Mouse (Mus musculus): ENCODE data around the gene Phldb2.

Gene Phldb2

DNA sequence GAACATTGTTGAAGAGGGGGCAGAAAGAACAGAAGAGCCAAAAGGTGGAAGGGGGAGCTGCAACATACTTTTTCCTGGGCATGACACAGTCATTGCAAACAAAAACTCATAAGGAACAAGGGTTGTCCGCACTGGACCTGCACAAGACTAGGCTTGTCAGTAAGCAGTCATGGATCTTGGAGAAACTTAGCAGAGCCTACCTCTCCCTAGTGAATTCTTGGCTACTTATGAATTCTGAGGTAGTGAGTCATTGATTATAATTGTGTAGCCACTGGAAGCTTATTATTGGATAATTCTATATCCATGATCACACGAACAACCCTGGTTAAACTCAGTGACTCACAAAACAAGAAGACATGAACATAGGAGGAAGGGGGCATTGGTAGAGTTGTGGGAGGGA lies 7.1 kb downstream of the Phldb2 start:
- no peak for DNase-seq (ENCODE audit: low spot score)

GRCm38 (mm10) chr16:45945649-45946048 lies 7.7 kb downstream of the Phldb2 start:
- DNase-seq (ENCODE audit: low spot score): no peak

- DNase-seq (ENCODE audit: low spot score): peak; percentile 50
Measured at GRCm38 (mm10) chr16:45945174-45945631, 8.2 kb downstream of the Phldb2 start.

DNA sequence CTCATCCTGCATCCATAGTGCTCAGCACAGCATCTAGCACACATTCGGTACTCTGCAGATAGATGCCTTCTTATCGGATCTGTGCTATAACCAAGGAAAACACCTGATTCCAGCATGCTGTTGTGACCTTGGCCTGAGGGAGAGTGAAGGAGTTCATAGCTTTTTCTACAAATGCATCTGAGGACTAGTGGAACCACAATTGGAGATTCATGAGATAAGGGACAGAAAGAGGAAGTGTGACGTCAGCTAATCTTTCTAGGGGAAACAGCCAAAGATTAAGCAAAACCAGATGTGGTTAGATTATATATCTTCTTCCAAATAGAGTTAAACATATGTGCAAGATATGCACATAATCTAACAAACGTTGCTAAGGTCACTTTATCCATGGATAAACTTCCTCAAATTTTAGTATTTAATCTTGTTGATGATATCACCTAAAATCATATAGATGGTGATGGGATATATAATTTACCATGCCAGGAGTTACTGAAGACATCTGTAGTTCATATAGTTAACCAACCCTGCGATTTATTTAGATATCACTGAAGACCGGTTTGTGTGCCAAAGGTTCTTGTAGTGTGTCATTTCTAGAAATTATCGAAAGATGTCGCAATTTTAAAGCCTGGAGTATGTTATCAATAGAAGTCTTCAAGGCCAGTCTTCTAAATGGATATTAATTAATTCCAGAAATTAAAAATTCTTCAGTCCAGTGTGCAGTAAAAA lies 11.1 kb downstream of the Phldb2 start:
- no peak for DNase-seq (ENCODE audit: low spot score)

DNA sequence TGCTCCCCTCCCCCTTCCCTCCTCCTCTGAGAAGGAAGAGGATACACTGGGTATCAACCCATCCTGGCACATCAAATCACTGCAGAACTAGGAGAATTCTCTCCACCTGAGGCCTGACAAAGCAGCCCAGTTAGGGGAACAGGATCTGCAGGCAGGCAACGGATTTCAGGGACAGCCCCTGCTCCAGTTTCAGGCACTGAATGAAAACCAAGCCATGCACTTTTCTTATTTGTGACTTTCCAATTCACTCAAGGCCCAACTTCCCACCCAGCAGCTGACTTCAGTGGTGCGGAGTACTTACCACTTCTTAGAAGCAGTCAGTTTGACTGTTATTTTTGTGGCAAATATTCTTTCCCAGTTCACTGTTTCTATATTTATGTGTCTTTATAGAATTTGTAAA lies 12.7 kb downstream of the Phldb2 start:
- no peak for DNase-seq (ENCODE audit: low spot score)

- no peak for DNase-seq (ENCODE audit: low spot score)
Measured at GRCm38 (mm10) chr16:45939436-45939835, 14.0 kb downstream of the Phldb2 start.

DNA sequence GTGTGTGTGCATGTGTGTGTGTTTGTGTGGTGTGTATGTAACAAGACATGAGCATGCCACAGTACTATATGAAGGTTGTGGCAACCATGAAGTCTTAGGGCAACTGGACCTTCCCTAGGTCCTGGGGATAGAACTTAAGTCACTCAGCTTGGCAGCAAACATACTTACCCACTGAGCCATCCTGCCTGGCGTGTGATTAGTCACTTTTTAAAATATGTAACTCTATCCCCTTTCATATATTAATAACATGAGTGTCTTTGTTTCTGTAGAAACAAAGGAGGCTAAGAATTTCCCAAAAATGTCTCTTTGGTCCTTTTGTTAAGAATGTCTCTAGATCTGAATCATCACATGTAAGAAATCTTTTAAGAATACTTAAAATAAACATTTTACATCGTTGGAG lies 16.0 kb downstream of the Phldb2 start:
- DNase-seq (ENCODE audit: low spot score): no peak

DNA sequence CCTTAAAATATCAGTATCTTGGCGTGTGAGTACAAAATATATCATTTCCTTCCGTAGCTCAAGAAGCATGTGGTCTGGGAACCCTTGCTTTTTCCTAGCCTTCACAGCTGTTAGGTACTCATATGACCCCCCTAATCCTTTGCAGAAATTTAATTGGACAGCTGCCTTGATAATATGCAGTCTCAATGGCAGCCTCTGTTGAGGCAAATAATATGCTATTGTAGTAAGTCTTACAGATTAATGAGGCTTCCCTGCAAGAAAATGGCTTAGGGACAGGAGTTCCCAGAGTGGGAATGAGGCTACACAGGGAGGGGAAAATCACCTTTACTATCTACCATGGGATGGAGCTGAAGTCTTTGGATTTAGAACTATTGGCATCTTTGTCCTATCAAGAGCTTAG lies 16.9 kb downstream of the Phldb2 start:
- no peak for DNase-seq (ENCODE audit: low spot score)

GRCm38 (mm10) chr16:45935956-45936483 lies 17.4 kb downstream of the Phldb2 start:
- no peak for DNase-seq (ENCODE audit: low spot score)

- no peak for DNase-seq (ENCODE audit: low spot score)
Measured at GRCm38 (mm10) chr16:45934721-45935407, 18.5 kb downstream of the Phldb2 start.

- DNase-seq (ENCODE audit: low spot score): no peak
Measured at GRCm38 (mm10) chr16:45930308-45930707, 23.1 kb downstream of the Phldb2 start.

DNA sequence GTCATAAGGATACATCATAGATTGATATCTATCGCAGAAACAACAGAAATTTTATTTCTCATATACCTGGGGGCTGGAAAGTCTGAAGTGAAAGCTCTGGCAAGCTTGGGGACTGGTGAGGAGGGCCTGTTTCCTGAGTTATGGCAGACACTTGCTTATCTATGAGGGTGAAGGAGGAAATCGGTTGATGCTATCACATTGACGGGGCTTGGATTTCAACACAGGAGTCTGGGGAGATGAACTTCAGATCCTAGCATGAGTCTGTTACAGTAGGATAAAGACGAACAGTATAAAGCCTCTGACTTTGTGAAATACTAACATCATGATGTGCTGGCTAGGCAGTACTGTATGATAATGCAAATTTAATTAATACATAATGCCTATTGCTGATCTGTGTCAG lies 25.3 kb downstream of the Phldb2 start:
- DNase-seq (ENCODE audit: low spot score): no peak

GRCm38 (mm10) chr16:45927601-45928000 lies 25.8 kb downstream of the Phldb2 start:
- DNase-seq (ENCODE audit: low spot score): peak; percentile 63

DNA sequence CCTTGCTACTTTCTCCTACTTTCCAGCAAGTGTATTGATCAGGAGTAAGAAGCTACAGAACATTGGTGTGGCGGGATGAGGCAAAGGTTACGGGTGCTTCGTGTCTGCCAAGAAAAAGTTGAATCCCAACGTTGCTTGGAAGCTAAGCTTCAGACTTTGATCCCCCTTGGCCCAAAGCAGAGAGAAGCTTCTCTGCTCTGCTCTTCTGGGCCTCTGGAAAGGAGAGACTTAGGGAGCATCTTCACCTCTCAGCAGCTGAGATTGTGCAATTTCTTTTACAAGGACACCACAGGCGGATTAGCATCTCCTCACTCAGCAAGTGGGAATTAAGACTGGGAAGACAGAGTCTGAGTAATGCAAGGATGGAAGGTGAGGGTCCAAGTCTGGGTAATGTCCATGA lies 26.5 kb downstream of the Phldb2 start:
- no peak for DNase-seq (ENCODE audit: low spot score)

- DNase-seq (ENCODE audit: low spot score): peak; percentile 20
Measured at GRCm38 (mm10) chr16:45923731-45924424, 29.5 kb downstream of the Phldb2 start.

- DNase-seq (ENCODE audit: low spot score): no peak
Measured at GRCm38 (mm10) chr16:45922546-45923229, 30.7 kb downstream of the Phldb2 start.

DNA sequence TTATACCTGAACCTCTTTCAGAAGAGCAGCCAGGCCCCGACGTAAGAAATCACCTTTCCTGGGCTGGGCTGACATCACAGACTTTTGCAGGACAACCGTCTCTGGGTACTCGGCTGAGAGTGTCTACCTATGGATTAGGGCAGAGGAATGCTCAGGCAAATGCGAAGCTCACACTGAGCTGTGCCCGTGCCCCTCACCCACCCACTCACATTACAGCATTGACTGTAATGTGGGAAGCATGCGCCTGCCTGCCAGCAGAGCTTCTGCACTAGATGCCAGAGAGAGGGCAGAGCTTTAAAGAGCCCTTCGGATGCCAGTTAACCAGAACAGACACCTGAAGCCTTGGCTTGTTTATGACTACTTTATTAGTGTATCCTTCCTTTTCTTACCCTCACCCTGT lies 33.8 kb downstream of the Phldb2 start:
- DNase-seq (ENCODE audit: low spot score): no peak

- no peak for DNase-seq (ENCODE audit: low spot score)
Measured at GRCm38 (mm10) chr16:45903595-45903994, 49.8 kb downstream of the Phldb2 start.

- no peak for DNase-seq (ENCODE audit: low spot score)
Measured at GRCm38 (mm10) chr16:45898459-45898858, 54.9 kb downstream of the Phldb2 start.

- DNase-seq (ENCODE audit: low spot score): no peak
Measured at GRCm38 (mm10) chr16:45896587-45896986, 56.8 kb downstream of the Phldb2 start.

DNA sequence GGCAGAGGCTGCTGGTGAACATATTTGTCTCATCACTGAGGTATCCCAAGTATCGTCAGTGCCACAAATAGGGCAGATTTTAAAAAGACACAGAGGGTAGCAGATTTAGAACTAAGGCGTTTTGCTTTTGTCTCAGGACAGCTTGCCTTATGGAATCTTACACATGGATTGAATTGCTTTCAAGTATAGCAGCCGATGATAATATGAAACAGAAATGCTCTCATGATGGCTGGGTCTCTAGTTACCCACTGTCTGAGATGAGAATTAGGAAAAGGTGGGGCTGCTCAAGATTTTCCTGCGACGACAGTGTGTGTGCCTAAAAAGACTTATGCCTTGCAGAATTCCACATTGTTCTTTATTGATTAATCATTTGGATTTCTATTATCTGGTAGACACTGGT lies 58.4 kb downstream of the Phldb2 start:
- DNase-seq (ENCODE audit: low spot score): no peak

DNA sequence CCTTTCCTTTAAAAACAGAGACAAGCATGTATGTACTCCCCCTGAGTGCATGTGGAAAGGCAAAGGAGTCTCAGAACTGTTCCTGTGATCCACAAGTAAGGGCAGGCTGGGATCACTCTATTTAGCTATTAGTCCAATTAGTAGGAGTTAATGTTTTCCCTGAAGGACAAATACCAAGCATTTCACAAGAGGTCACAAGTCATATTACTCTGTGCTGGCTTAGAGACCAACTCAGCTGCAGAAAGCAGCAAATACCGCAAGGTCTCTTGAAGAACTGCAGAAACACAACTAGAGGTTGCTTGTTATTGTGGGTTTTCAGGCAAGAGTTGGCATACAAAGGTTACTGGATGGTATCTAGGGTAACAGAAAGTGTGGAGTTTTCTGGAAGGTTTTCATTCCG lies 59.6 kb downstream of the Phldb2 start:
- DNase-seq (ENCODE audit: low spot score): peak; percentile 51
